Comparison of ENCODE assay signal across 28 mouse cellular contexts in the genomic region with DNA sequence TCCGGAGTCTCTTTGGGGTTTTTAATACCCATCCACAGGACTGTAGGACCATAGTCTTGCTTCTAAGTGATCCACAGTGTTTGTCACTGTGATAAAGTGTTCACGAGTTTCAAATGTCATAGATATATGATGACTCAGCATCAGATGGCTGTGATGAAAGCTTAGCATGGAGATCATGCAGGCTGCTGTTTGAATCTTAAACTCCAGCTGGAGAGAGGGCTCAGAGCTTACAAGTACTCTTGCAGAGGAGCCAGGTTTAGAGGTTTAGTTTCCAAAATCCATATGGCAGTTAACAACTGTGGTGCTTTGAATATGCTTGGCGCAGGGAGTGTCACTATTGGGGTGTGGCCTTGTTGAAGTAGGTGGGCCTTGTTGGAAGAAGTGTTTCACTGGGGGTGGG.
A peak's percentile ranks its signal among the peaks of the same experiment; 100 is the strongest.
DNase-seq lines count a peak whose midpoint lies in the region; ATAC-seq and TF ChIP-seq lines count a peak whose summit lies in the region.
"Had no signal": no experiment of that assay in that cellular context is flagged by ENCODE, and none has a peak within 500 bp of the region (broad histone marks: within the 10 kb centered on the region; RNA-seq: fewer than 3 reads in every experiment).

No protein-coding gene starts in this region.

- no peak overlapping the region for H3K9ac ChIP-seq in heart, adult 2 months (ENCODE audit: low read depth, low read length)
- H3K9ac ChIP-seq: embryonic facial prominence, embryonic 13.5 days; forebrain, embryonic 12.5 days; forebrain, embryonic 15.5 days; heart, embryonic 12.5 days; heart, embryonic 15.5 days; hindbrain, embryonic 14.5 days had no signal

- H3K4me1 ChIP-seq in heart, adult 2 months (ENCODE audit: control insufficient read depth, insufficient read depth, low read length), result peaks cover 8% of the 10 kb centered on the region

- ATAC-seq in frontal cortex, adult (ENCODE audit: low TSS enrichment), result peak; percentile 64
- ATAC-seq: forebrain, embryonic 15.5 days; hindbrain, postnatal 0 days; inflammation-experienced regulatory T-cells, adult 6 months had no signal

- H3K36me3 ChIP-seq in heart, adult 2 months (ENCODE audit: control insufficient read depth, insufficient read depth, low read length), result peaks cover 6% of the 10 kb centered on the region; the same call in 1 of the 2 replicates
- H3K36me3 ChIP-seq: heart, embryonic 15.5 days had no signal

- no peaks in the 10 kb centered on the region for H3K27me3 ChIP-seq in heart, adult 2 months (ENCODE audit: control insufficient read depth, insufficient read depth, low read length)
- H3K27me3 ChIP-seq: embryonic facial prominence, embryonic 13.5 days; forebrain, embryonic 12.5 days; forebrain, embryonic 15.5 days; heart, embryonic 12.5 days; heart, embryonic 15.5 days had no signal

- no peak for DNase-seq in frontal cortex, postnatal 25 days (ENCODE audit: low spot score in 2 of 2)
- DNase-seq in layer of hippocampus, adult 9-11 months, result peak; percentile 44
- DNase-seq in layer of hippocampus, postnatal 25 days (ENCODE audit: extremely low spot score in 1 of 2, low spot score in 1 of 2), result no peak
- DNase-seq in right cerebral cortex, postnatal 25 days, result peak; percentile 20
- no peak for DNase-seq in right cerebral cortex, postnatal 4 days
- no peak for DNase-seq in heart, adult 2 months
- DNase-seq: adrenal gland, adult 2 months; adrenal gland, postnatal 14 days; cerebellum, adult 11-12 months; cerebellum, adult 8-10 months; cerebellum, postnatal 10 days; cerebellum, postnatal 36 days; embryo, embryonic 11 days; gastrocnemius, postnatal 10 days; gastrocnemius, postnatal 36 days; heart, postnatal 10 days; heart, postnatal 4 days had no signal

- WGBS in heart, adult 2 months, result 81% methylated on average over 3 of the region's 3 CpGs

- no peaks in the 10 kb centered on the region for H3K79me2 ChIP-seq in heart, adult 2 months (replicated peaks; ENCODE audit: control insufficient read depth, insufficient read depth, low read length)

- no peak for TF ChIP-seq POLR2A in heart, adult 2 months (IDR thresholded peaks at IDR 0.05; ENCODE audit: insufficient read depth, low read depth, low read length)

- TF ChIP-seq EP300 in heart, adult 2 months (IDR thresholded peaks at IDR 0.05; ENCODE audit: insufficient read depth, low read depth, low read length), result no peak

- intact Hi-C loops in heart, adult 2 months (cut with DNase I), result no loop called here

- no peak overlapping the region for H3K27ac ChIP-seq in heart, adult 2 months
- H3K27ac ChIP-seq: embryonic facial prominence, embryonic 10.5 days; embryonic facial prominence, embryonic 13.5 days; forebrain, embryonic 12.5 days; forebrain, embryonic 15.5 days; heart, embryonic 15.5 days; hindbrain, embryonic 14.5 days; hindbrain, postnatal 0 days had no signal

- TF ChIP-seq CTCF in heart, adult 2 months (IDR thresholded peaks at IDR 0.05), result no peak

- no peak overlapping the region for H3K4me3 ChIP-seq in heart, adult 2 months
- H3K4me3 ChIP-seq: embryonic facial prominence, embryonic 10.5 days; embryonic facial prominence, embryonic 13.5 days; erythroblast, embryonic 14.5 days; forebrain, embryonic 12.5 days; forebrain, embryonic 15.5 days; heart, embryonic 12.5 days; heart, embryonic 15.5 days had no signal

Comparison
In these comparisons a context has a peak if more than half of its experiments do, and no peak if none do; other contexts are left out.
1. DNase-seq: peak in layer of hippocampus, adult 9-11 months (single experiment) and right cerebral cortex, postnatal 25 days (single experiment); none in frontal cortex, postnatal 25 days (0 of 2), layer of hippocampus, postnatal 25 days (0 of 2), right cerebral cortex, postnatal 4 days (single experiment) and heart, adult 2 months (0 of 2).